8 mouse cellular contexts compared by ENCODE assay signal in genomic region chr7:16992451-16992807, GRCm38 (mm10). TPM values are rescaled to one million over a fixed set of nuclear protein-coding genes. Genes with fewer than 3 reads are reported as not detected.
DNase-seq lines count a peak whose midpoint lies in the region; ATAC-seq lines count a peak whose summit lies in the region.

Ccdc8 (plus strand) TSS chr7:16992708.

- H3K9me3 ChIP-seq in kidney, embryonic 16.5 days (ENCODE audit: low read length) = no peaks in the 10 kb centered on the region
- H3K9me3 ChIP-seq in embryonic facial prominence, embryonic 12.5 days = no peaks in the 10 kb centered on the region
- H3K9me3 ChIP-seq in hindbrain, embryonic 15.5 days = no peaks in the 10 kb centered on the region
- H3K9me3 ChIP-seq in midbrain, embryonic 15.5 days = no peaks in the 10 kb centered on the region

- H3K27ac ChIP-seq in kidney, embryonic 16.5 days (ENCODE audit: low read length) = peak within 1 kb of the TSS; percentile 98
- peak within 1 kb of the TSS; percentile 91 for H3K27ac ChIP-seq in embryonic facial prominence, embryonic 12.5 days
- H3K27ac ChIP-seq in hindbrain, embryonic 15.5 days (replicated peaks) = peak within 1 kb of the TSS; percentile 75
- H3K27ac ChIP-seq in midbrain, embryonic 15.5 days = peak within 1 kb of the TSS; percentile 67

- H3K4me2 ChIP-seq in kidney, embryonic 16.5 days (replicated peaks; ENCODE audit: low read depth, low read length) = peak within 1 kb of the TSS; percentile 81
- H3K4me2 ChIP-seq in embryonic facial prominence, embryonic 12.5 days (replicated peaks) = peak within 1 kb of the TSS; percentile 72
- H3K4me2 ChIP-seq in hindbrain, embryonic 15.5 days = peak within 1 kb of the TSS; percentile 44
- peak within 1 kb of the TSS; percentile 38 for H3K4me2 ChIP-seq in midbrain, embryonic 15.5 days

- peaks cover 5% of the 10 kb centered on the region; the same call in 1 of the 2 replicates for H3K36me3 ChIP-seq in kidney, embryonic 16.5 days (ENCODE audit: insufficient read depth, low read length)
- H3K36me3 ChIP-seq in embryonic facial prominence, embryonic 12.5 days = peaks cover 12% of the 10 kb centered on the region
- H3K36me3 ChIP-seq in hindbrain, embryonic 15.5 days = no peaks in the 10 kb centered on the region
- no peaks in the 10 kb centered on the region for H3K36me3 ChIP-seq in midbrain, embryonic 15.5 days (replicated peaks)

- no peaks in the 10 kb centered on the region for H3K27me3 ChIP-seq in kidney, embryonic 16.5 days (ENCODE audit: insufficient read depth, low read length)
- H3K27me3 ChIP-seq in embryonic facial prominence, embryonic 12.5 days = no peaks in the 10 kb centered on the region
- no peaks in the 10 kb centered on the region for H3K27me3 ChIP-seq in hindbrain, embryonic 15.5 days
- H3K27me3 ChIP-seq in midbrain, embryonic 15.5 days (replicated peaks) = no peaks in the 10 kb centered on the region

- H3K9ac ChIP-seq in kidney, embryonic 16.5 days (replicated peaks; ENCODE audit: low read length) = peak within 1 kb of the TSS; percentile 53
- H3K9ac ChIP-seq in embryonic facial prominence, embryonic 12.5 days = peak within 1 kb of the TSS; percentile 77
- no peak within 1 kb of the TSS for H3K9ac ChIP-seq in hindbrain, embryonic 15.5 days
- H3K9ac ChIP-seq in midbrain, embryonic 15.5 days = no peak within 1 kb of the TSS

- H3K4me1 ChIP-seq in kidney, embryonic 16.5 days (ENCODE audit: insufficient read depth, low read length) = peaks cover 53% of the 10 kb centered on the region
- peaks cover 63% of the 10 kb centered on the region for H3K4me1 ChIP-seq in embryonic facial prominence, embryonic 12.5 days
- peaks cover 56% of the 10 kb centered on the region for H3K4me1 ChIP-seq in hindbrain, embryonic 15.5 days (replicated peaks)
- peaks cover 54% of the 10 kb centered on the region for H3K4me1 ChIP-seq in midbrain, embryonic 15.5 days

- 90% methylated on average over 5 of the region's 5 CpGs for WGBS in kidney, embryonic 16.5 days
- WGBS in embryonic facial prominence, embryonic 12.5 days = 92% methylated on average over 5 of the region's 5 CpGs
- 98% methylated on average over 5 of the region's 5 CpGs for WGBS in hindbrain, embryonic 15.5 days
- WGBS in midbrain, embryonic 15.5 days = 94% methylated on average over 5 of the region's 5 CpGs

- DNase-seq in kidney, adult 9 months = no peak
- no peak for DNase-seq in cerebellum, adult 9-10 months
- no peak for DNase-seq in testis, postnatal 10 days (ENCODE audit: low spot score)

- H3K4me3 ChIP-seq in kidney, embryonic 16.5 days (ENCODE audit: low read length) = peak within 1 kb of the TSS; percentile 84
- H3K4me3 ChIP-seq in embryonic facial prominence, embryonic 12.5 days = peak within 1 kb of the TSS; percentile 69
- peak within 1 kb of the TSS; percentile 36; the same call in 1 of the 2 replicates for H3K4me3 ChIP-seq in hindbrain, embryonic 15.5 days
- H3K4me3 ChIP-seq in midbrain, embryonic 15.5 days = peak within 1 kb of the TSS; percentile 29; the same call in 1 of the 2 replicates

- no peak for ATAC-seq in kidney, embryonic 16.5 days (ENCODE audit: low FRiP score, low TSS enrichment)
- ATAC-seq in embryonic facial prominence, embryonic 12.5 days (ENCODE audit: insufficient number of reproducible peaks, insufficient read depth, low FRiP score, low TSS enrichment) = no peak
- ATAC-seq in hindbrain, embryonic 15.5 days (ENCODE audit: low FRiP score, low read depth) = no peak
- ATAC-seq in midbrain, embryonic 15.5 days (replicated peaks) = no peak
- no peak for ATAC-seq in erythroid progenitor cell, adult 5-6 weeks (replicated peaks; ENCODE audit: low FRiP score, poor library complexity, severe bottlenecking)

RNA-seq across cellular contexts. Expression of gene Ccdc8, which starts in this region (rescaled TPM):
- 49.6 and 53.8 TPM in 2 replicates for polyA plus RNA-seq in kidney, embryonic 16.5 days (2015; fragmentation: Nextera tagmentation; extraction: Ambion mirVana)
- polyA plus RNA-seq in embryonic facial prominence, embryonic 12.5 days (2016; fragmentation: Nextera tagmentation; extraction: Ambion mirVana) = 21.6 and 26.2 TPM in 2 replicates
- 7.4 and 7.7 TPM in 2 replicates for polyA plus RNA-seq in hindbrain, embryonic 15.5 days (2015; fragmentation: Nextera tagmentation; extraction: Ambion mirVana)
- polyA plus RNA-seq in midbrain, embryonic 15.5 days (2015; fragmentation: Nextera tagmentation; extraction: Ambion mirVana) = 6.4 and 6.8 TPM in 2 replicates
- not detected in 2 replicates for total RNA-seq in erythroid progenitor cell, adult 5-6 weeks (2015; ENCODE audit: low replicate concordance)
- not detected in 2 replicates for total RNA-seq in erythroid progenitor cell, adult 5-6 weeks (2017; ENCODE audit: low replicate concordance)

Comparison
In these comparisons a context has a peak if more than half of its experiments do, and no peak if none do; other contexts are left out.
1. H3K4me3 ChIP-seq: peak in every context shown above with its lines; median percentile 84 in kidney, embryonic 16.5 days; 69 in embryonic facial prominence, embryonic 12.5 days; 36 in hindbrain, embryonic 15.5 days; 29 in midbrain, embryonic 15.5 days.
2. H3K9ac ChIP-seq: peak in kidney, embryonic 16.5 days (single experiment) and embryonic facial prominence, embryonic 12.5 days (single experiment); none in hindbrain, embryonic 15.5 days (single experiment) and midbrain, embryonic 15.5 days (single experiment).
3. Peak in every context shown above with its lines, with median percentiles within 50 percentile points of each other: H3K27ac ChIP-seq and H3K4me2 ChIP-seq.